Mouse (Mus musculus) ES-E14 (cell line): Measurements from ENCODE around the gene Ldlrad3.

Experiments used
- CHD2 ChIP-seq: IDR thresholded peaks from 2 replicates; pipeline ENCODE4 v1.6.1; 2014; ENCODE audit warnings: mild to moderate bottlenecking, low read depth, low read length, inconsistent platforms
- MAFK ChIP-seq: IDR thresholded peaks from 2 replicates; pipeline ENCODE4 v1.6.1; 2014; ENCODE audit warnings: mild to moderate bottlenecking, low read depth, low read length, inconsistent platforms; ENCODE audit not compliant: insufficient read depth
- ZC3H11A ChIP-seq: IDR thresholded peaks from 2 replicates; pipeline ENCODE4 v1.6.1; 2012; ENCODE audit warnings: low read depth, mild to moderate bottlenecking, inconsistent platforms, low read length, borderline replicate concordance
- ZNF384 ChIP-seq: IDR thresholded peaks from 2 replicates; pipeline ENCODE4 v1.6.1; 2012; ENCODE audit warnings: low read depth, low read length, inconsistent platforms

DNA sequence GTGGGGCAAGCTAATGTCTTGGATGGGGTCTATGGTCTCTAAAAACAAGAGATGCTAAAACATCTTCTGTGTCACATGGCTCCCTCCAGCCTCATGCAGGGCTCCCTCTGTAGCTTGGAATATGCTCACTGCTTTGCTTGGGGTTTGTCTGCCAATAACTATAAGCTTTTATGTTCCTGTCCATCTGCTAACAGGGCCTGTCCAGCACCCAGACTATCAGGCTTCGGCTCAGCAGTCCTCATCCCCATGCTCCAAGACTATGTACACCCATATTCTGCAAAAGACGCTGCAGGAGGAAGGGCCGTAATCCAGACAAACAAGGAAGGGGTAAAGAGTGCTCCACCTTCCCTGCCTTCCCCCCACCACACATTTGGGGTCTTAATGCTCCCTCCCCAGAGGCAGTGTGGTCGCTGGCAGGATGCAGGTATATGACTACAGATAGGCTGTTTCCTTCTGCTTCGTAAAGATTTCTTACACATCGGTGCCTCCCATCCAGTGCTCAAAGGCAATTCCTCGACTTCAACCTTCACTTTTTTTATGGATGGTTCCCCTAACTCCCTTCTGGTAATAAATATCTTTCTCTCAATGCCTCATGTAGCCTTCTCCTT is 123.2 kb downstream of the Ldlrad3 start:
- no peak for TF ChIP-seq ZC3H11A
- TF ChIP-seq MAFK = no peak
- no peak for TF ChIP-seq CHD2
- no peak for TF ChIP-seq ZNF384
